Mouse (Mus musculus) spleen, adult 2 months (tissue): ENCODE measurements around the gene Tspan12.

Source experiments
- CTCF ChIP-seq: fragments of 200-500 bp; IDR thresholded peaks from 2 replicates; pipeline ENCODE4 v1.5.1; 2011; ENCODE audit warnings: mild to moderate bottlenecking, inconsistent platforms; ENCODE audit not compliant: insufficient read depth, insufficient read length, insufficient replicate concordance; ENCODE audit errors: extremely low read depth
- POLR2A ChIP-seq: fragments of 200-500 bp; IDR thresholded peaks from 2 replicates; pipeline ENCODE4 v1.6.1; 2011; ENCODE audit warnings: low read depth, low read length, inconsistent platforms

- TF ChIP-seq CTCF (no peak), POLR2A (no peak)
These were observed 28.6 kb downstream of the Tspan12 start for GRCm38 (mm10) chr6:21823694-21824093.
